15 mouse cellular contexts compared by ENCODE assay signal in the genomic region with DNA sequence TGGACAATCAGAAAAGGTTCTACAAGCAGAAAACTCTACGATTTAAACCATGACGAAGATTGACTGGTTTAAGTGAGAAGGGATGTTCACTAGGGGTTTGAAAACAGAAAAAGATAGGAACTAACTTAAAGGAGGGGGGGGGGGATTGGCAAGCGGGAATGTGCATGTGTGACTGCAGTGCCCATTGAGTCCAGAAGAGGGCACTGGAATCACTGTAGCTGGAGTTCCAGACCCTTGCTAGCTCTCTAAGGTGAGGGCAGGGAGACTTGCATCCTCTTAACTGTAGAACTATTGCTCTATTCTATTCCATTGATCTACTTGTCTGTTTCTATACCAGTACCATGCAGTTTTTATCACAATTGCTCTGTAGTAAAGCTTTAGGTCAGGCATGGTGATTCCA. TPM values are rescaled to one million over a fixed set of nuclear protein-coding genes. Genes with fewer than 3 reads are reported as not detected.
A peak's percentile ranks its signal among the peaks of the same experiment; 100 is the strongest.
DNase-seq lines count a peak whose midpoint lies in the region; ATAC-seq and TF ChIP-seq lines count a peak whose summit lies in the region.
"Had no signal": no experiment of that assay in that cellular context is flagged by ENCODE, and none has a peak within 500 bp of the region (broad histone marks: within the 10 kb centered on the region; RNA-seq: fewer than 3 reads in every experiment).

No protein-coding gene starts in this region.

- no peaks in the 10 kb centered on the region for H3K36me3 ChIP-seq in kidney, embryonic 16.5 days (ENCODE audit: insufficient read depth, low read length)
- H3K36me3 ChIP-seq: embryonic facial prominence, embryonic 13.5 days; liver, embryonic 15.5 days; midbrain, embryonic 15.5 days; neural tube, embryonic 13.5 days; stomach, embryonic 15.5 days had no signal

- no peak overlapping the region for H3K4me2 ChIP-seq in kidney, embryonic 16.5 days (replicated peaks; ENCODE audit: low read depth, low read length)
- H3K4me2 ChIP-seq: embryonic facial prominence, embryonic 13.5 days; liver, embryonic 15.5 days; midbrain, embryonic 15.5 days; neural tube, embryonic 13.5 days; stomach, embryonic 15.5 days had no signal

- no peaks in the 10 kb centered on the region for H3K27me3 ChIP-seq in kidney, embryonic 16.5 days (ENCODE audit: insufficient read depth, low read length)
- H3K27me3 ChIP-seq in Patski = no peaks in the 10 kb centered on the region
- H3K27me3 ChIP-seq: embryonic facial prominence, embryonic 13.5 days; liver, embryonic 15.5 days; midbrain, embryonic 15.5 days; neural tube, embryonic 13.5 days; stomach, embryonic 15.5 days had no signal

- 74% methylated on average over 3 of the region's 3 CpGs for WGBS in kidney, embryonic 16.5 days

- H3K9me3 ChIP-seq in kidney, embryonic 16.5 days (ENCODE audit: low read length) = no peaks in the 10 kb centered on the region
- H3K9me3 ChIP-seq: embryonic facial prominence, embryonic 13.5 days; liver, embryonic 15.5 days; midbrain, embryonic 15.5 days; neural tube, embryonic 13.5 days; stomach, embryonic 15.5 days had no signal

- TF ChIP-seq CTCF in Patski (IDR thresholded peaks at IDR 0.05) = peak; percentile 56

- POLR2A ChIA-PET in Patski (lab: Charles Lee) = no interaction called here

- no peak overlapping the region for H3K9ac ChIP-seq in kidney, embryonic 16.5 days (replicated peaks; ENCODE audit: low read length)
- H3K9ac ChIP-seq: embryonic facial prominence, embryonic 13.5 days; liver, embryonic 15.5 days; midbrain, embryonic 15.5 days; neural tube, embryonic 13.5 days; stomach, embryonic 15.5 days had no signal

- CTCF ChIA-PET in Patski (lab: Charles Lee) = no interaction called here

- no peaks in the 10 kb centered on the region for H3K4me1 ChIP-seq in kidney, embryonic 16.5 days (ENCODE audit: insufficient read depth, low read length)
- H3K4me1 ChIP-seq: liver, embryonic 15.5 days; midbrain, embryonic 15.5 days; neural tube, embryonic 13.5 days; stomach, embryonic 15.5 days had no signal

- no peak overlapping the region for H3K27ac ChIP-seq in kidney, embryonic 16.5 days (ENCODE audit: low read length)
- H3K27ac ChIP-seq: embryonic facial prominence, embryonic 13.5 days; liver, embryonic 15.5 days; midbrain, embryonic 15.5 days; neural tube, embryonic 13.5 days; stomach, embryonic 15.5 days had no signal

- H3K4me3 ChIP-seq in kidney, embryonic 16.5 days (ENCODE audit: low read length) = no peak overlapping the region
- H3K4me3 ChIP-seq: embryonic facial prominence, embryonic 13.5 days; liver, embryonic 15.5 days; midbrain, embryonic 15.5 days; neural tube, embryonic 13.5 days; stomach, embryonic 15.5 days had no signal

- in situ Hi-C loops in Patski (cut with MboI; ENCODE audit: low pct_unique_long_range_greater_than_20kb) = no loop called here

- no peak for ATAC-seq in kidney, embryonic 16.5 days (ENCODE audit: low FRiP score, low TSS enrichment)
- no peak for ATAC-seq in Patski
- ATAC-seq: midbrain, embryonic 15.5 days had no signal

- peak; percentile 27 to 28 for DNase-seq in cerebellum, postnatal 10 days
- DNase-seq in cerebellum, postnatal 4 days (ENCODE audit: low spot score in 2 of 2) = no peak
- DNase-seq in kidney, postnatal 10 days = peak; percentile 14
- peak; percentile 16 for DNase-seq in 3T3-L1 (ENCODE audit: low read depth, low spot score)
- DNase-seq in Patski (ENCODE audit: low read depth, low spot score) = no peak
- no peak for DNase-seq in left cerebral cortex, adult 8-10 months (ENCODE audit: low spot score in 2 of 2)
- DNase-seq in urinary bladder, adult 2 months (ENCODE audit: low spot score) = no peak
- DNase-seq: heart, adult 18-20 months; heart, postnatal 14 days had no signal

RNA-seq across cellular contexts. Expression of a gene that starts 26.3 kb away (rescaled TPM):
- 0.60 and 0.75 TPM in 2 replicates for polyA plus RNA-seq in kidney, embryonic 16.5 days (2015; fragmentation: Nextera tagmentation; extraction: Ambion mirVana)
- 0.06 TPM for polyA plus RNA-seq in Patski (2021)
- total RNA-seq in left cerebral cortex, adult 8-10 months (2022) = under 1 TPM; 0.11 to 0.70 (median 0.18) TPM
- polyA plus RNA-seq in urinary bladder, adult 2 months (2012; rRNA removed) = 0.12 and 0.22 TPM in 2 replicates

Comparison
In these comparisons a context has a peak if more than half of its experiments do, and no peak if none do; other contexts are left out.
1. DNase-seq: peak in cerebellum, postnatal 10 days (2 of 2), kidney, postnatal 10 days (single experiment) and 3T3-L1 (single experiment); none in cerebellum, postnatal 4 days (0 of 2), Patski (single experiment), left cerebral cortex, adult 8-10 months (0 of 2) and urinary bladder, adult 2 months (single experiment).